Mouse (Mus musculus): Measurements from ENCODE around the gene Sh3rf1.

- TF ChIP-seq CTCF (IDR thresholded peaks at IDR 0.05; ENCODE audit: low read depth) (no peak), EP300 (optimal IDR thresholded peaks at IDR 0.05) (no peak)
These were observed 35.9 kb downstream of the Sh3rf1 start for GRCm38 (mm10) chr8:61259526-61259925.
